Mouse (Mus musculus): ENCODE measurements around the gene Tmf1. TPM values are rescaled to one million over a fixed set of nuclear protein-coding genes. Genes with fewer than 3 reads are reported as not detected.

The Tmf1 gene
- polyA plus RNA-seq, 1 experiment from 2014 or later: 31.1 TPM

DNA sequence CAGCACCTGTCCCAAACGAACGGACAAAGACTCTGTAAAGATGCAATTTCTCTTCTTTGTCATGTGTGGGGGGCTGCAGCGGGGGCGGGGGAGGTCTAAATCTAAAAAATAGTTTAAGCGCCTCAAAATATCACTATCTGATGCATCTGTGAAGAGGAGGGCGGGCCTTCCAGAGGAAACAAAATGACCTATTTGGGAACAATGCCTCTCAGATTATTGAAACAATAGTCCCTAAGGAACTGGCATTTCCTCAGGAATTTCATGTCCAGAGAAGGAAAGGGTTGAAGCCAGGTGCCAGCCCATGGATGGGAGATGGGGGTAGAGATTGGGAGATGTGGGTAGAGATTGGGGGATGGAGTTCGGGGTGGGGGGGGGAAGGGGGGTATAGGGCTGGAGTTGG lies 37.1 kb downstream of the Tmf1 start:
- Histone ChIP-seq H3K36me3 (ENCODE audit: control insufficient read depth, insufficient read depth, low read length) (no peaks in the 10 kb centered on the region; the same call in 1 of the 2 replicates), H3K4me3 (ENCODE audit: low read depth, low read length) (no peak overlapping the region), H3K27ac (replicated peaks; ENCODE audit: low read depth, low read length) (no peak overlapping the region), H3K9me3 (ENCODE audit: control insufficient read depth, low read length) (no peaks in the 10 kb centered on the region), H3K4me1 (ENCODE audit: control insufficient read depth, insufficient read depth, low read length) (peaks cover 9% of the 10 kb centered on the region), H3K9ac (ENCODE audit: low read length) (no peak overlapping the region), H3K4me2 (ENCODE audit: low read depth, severe bottlenecking) (no peak overlapping the region), H3K27me3 (ENCODE audit: control insufficient read depth, insufficient read depth, low read length) (no peaks in the 10 kb centered on the region)
- no peak for ATAC-seq (ENCODE audit: insufficient number of reproducible peaks, low FRiP score, low TSS enrichment, low read depth)
- WGBS: 86% methylated on average over 7 of the region's 7 CpGs
- DNase-seq (ENCODE audit: low spot score): no peak

DNA sequence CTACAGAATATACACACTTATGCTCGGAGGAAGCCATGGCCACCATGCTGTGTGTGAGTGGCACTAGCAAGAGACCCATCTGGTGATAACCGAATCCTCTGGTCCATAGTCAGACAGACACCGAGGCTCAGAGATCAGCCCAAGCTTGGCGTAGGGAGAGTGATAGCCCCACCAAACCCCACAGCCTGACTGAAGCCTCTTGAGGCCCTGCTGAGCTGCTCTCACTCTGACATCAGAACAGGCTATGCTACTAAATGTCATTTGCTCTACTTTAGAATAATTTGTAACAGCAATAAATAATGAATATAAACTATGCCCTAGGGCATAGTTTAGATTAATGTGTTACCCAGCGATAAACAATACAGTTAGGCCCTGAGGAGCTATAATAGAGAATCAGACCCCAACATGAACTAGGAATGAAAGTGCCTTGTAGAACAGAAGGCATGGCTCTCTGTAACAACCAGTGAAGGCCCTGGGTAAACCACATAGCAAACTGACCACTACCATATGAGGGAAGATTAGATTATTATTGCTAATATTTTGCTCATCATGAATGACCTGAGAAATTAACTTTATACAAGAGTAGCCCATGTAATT lies 46.1 kb downstream of the Tmf1 start:
- no peak overlapping the region for H3K27ac ChIP-seq (replicated peaks; ENCODE audit: low read depth, low read length)
- no peak for DNase-seq (ENCODE audit: low spot score)
- no peaks in the 10 kb centered on the region for H3K9me3 ChIP-seq (ENCODE audit: control insufficient read depth, low read length)
- ATAC-seq (ENCODE audit: insufficient number of reproducible peaks, low FRiP score, low TSS enrichment, low read depth): no peak
- no peak overlapping the region for H3K4me2 ChIP-seq (ENCODE audit: low read depth, severe bottlenecking)
- no peaks in the 10 kb centered on the region for H3K4me1 ChIP-seq (ENCODE audit: control insufficient read depth, insufficient read depth, low read length)
- no peaks in the 10 kb centered on the region for H3K36me3 ChIP-seq (ENCODE audit: control insufficient read depth, insufficient read depth, low read length)
- H3K4me3 ChIP-seq (ENCODE audit: low read depth, low read length): no peak overlapping the region
- 81% methylated on average over 5 of the region's 5 CpGs for WGBS
- H3K27me3 ChIP-seq (ENCODE audit: control insufficient read depth, insufficient read depth, low read length): no peaks in the 10 kb centered on the region
- no peak overlapping the region for H3K9ac ChIP-seq (ENCODE audit: low read length)

DNA sequence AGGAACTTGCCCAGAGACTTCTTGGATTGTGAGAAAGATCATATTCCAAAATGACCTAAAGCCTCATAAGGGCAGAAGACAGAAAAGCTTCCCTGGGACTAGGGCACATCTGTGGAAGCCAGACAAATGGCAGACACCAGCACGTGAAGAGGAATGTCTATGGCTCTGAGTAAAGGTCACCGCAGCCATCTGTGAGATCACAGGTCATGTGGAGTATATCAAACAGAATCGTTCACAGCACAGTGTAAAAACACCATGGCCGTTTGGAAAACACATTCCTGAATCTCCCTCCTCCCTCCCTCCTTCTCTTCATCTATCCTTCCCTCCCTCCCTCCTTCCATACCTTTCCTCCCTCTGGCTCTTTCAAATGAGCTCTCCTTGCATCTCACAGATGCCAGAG lies 47.1 kb downstream of the Tmf1 start:
- Histone ChIP-seq H3K36me3 (ENCODE audit: control insufficient read depth, insufficient read depth, low read length) (no peaks in the 10 kb centered on the region), H3K4me3 (ENCODE audit: low read depth, low read length) (no peak overlapping the region), H3K4me2 (ENCODE audit: low read depth, severe bottlenecking) (no peak overlapping the region), H3K27ac (replicated peaks; ENCODE audit: low read depth, low read length) (no peak overlapping the region), H3K4me1 (ENCODE audit: control insufficient read depth, insufficient read depth, low read length) (no peaks in the 10 kb centered on the region), H3K27me3 (ENCODE audit: control insufficient read depth, insufficient read depth, low read length) (no peaks in the 10 kb centered on the region), H3K9me3 (ENCODE audit: control insufficient read depth, low read length) (no peaks in the 10 kb centered on the region), H3K9ac (ENCODE audit: low read length) (no peak overlapping the region)
- DNase-seq (ENCODE audit: low spot score) (no peak), ATAC-seq (ENCODE audit: insufficient number of reproducible peaks, low FRiP score, low TSS enrichment, low read depth) (no peak)
- WGBS: 35% methylated on average over 4 of the region's 4 CpGs

- Histone ChIP-seq H3K27ac (replicated peaks; ENCODE audit: low read depth, low read length) (no peak overlapping the region), H3K4me2 (ENCODE audit: low read depth, severe bottlenecking) (no peak overlapping the region), H3K9me3 (ENCODE audit: control insufficient read depth, low read length) (no peaks in the 10 kb centered on the region), H3K27me3 (ENCODE audit: control insufficient read depth, insufficient read depth, low read length) (no peaks in the 10 kb centered on the region), H3K4me1 (ENCODE audit: control insufficient read depth, insufficient read depth, low read length) (no peaks in the 10 kb centered on the region), H3K36me3 (ENCODE audit: control insufficient read depth, insufficient read depth, low read length) (no peaks in the 10 kb centered on the region), H3K9ac (ENCODE audit: low read length) (no peak overlapping the region), H3K4me3 (ENCODE audit: low read depth, low read length) (no peak overlapping the region)
- ATAC-seq (ENCODE audit: insufficient number of reproducible peaks, low FRiP score, low TSS enrichment, low read depth): no peak
- 68% methylated on average over 5 of the region's 5 CpGs for WGBS
- DNase-seq (ENCODE audit: low spot score): no peak
Measured at GRCm38 (mm10) chr6:97130979-97131378, 47.9 kb downstream of the Tmf1 start.

DNA sequence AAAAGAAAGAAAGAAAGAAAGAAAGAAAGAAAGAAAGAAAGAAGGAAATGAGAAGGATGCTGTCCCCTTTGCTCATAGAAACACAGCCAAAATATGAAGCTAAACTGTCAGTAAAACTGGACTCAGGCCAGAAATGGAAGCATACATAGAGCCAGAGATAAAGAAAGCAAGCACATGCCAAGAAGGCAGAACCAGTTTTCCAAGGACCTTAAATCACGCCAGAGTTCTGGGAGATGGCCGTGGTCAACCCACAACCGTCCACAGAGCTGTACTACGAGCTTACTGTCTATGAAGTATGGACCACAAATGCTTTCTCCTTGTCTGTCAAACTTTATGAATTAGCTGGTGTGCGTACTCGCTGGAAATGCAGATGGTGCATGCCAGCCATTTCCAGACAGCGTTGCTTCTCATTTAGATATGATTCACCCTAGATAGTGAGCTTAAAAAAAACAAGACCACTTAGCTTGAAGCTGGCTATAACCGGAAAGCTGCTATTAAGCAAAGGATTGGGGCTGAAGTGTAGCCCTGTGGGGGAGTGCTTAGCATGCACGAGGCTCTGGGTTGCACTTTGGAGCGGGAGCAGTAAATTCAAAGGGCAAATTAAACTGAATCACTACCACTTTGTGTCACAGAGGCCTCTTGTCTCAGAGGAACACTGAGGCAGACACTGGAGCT lies 54.4 kb downstream of the Tmf1 start:
- no peaks in the 10 kb centered on the region for H3K36me3 ChIP-seq (ENCODE audit: control insufficient read depth, insufficient read depth, low read length)
- no peak overlapping the region for H3K4me3 ChIP-seq (ENCODE audit: low read depth, low read length)
- DNase-seq (ENCODE audit: low spot score) (no peak), ATAC-seq (ENCODE audit: insufficient number of reproducible peaks, low FRiP score, low TSS enrichment, low read depth) (no peak)
- H3K9me3 ChIP-seq (ENCODE audit: control insufficient read depth, low read length): no peaks in the 10 kb centered on the region
- no peak overlapping the region for H3K4me2 ChIP-seq (ENCODE audit: low read depth, severe bottlenecking)
- H3K27ac ChIP-seq (replicated peaks; ENCODE audit: low read depth, low read length): no peak overlapping the region
- no peaks in the 10 kb centered on the region for H3K27me3 ChIP-seq (ENCODE audit: control insufficient read depth, insufficient read depth, low read length)
- no peaks in the 10 kb centered on the region for H3K4me1 ChIP-seq (ENCODE audit: control insufficient read depth, insufficient read depth, low read length)
- H3K9ac ChIP-seq (ENCODE audit: low read length): no peak overlapping the region
- 83% methylated on average over 10 of the region's 10 CpGs for WGBS

DNA sequence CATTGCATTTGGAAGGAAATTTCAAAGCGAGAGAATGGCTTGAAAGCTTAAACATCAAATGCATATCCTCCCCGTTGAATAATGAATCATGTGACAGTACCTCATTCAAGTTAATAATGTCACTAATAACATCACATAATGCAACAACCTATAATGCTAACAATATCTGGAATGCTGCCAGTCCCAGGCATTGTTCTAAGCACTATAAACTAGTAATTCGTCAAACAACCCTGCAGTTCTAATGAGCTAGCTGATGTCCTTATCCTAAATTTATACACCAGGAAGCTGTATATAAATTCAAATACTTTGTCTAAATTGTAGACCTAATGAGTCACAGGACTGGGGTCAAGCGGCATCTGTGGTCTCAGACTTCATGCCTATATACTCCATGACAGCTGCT lies 58.0 kb downstream of the Tmf1 start:
- WGBS: 85% methylated on average over 4 of the region's 4 CpGs
- no peak for ATAC-seq (ENCODE audit: insufficient number of reproducible peaks, low FRiP score, low TSS enrichment, low read depth)
- Histone ChIP-seq H3K27ac (replicated peaks; ENCODE audit: low read depth, low read length) (no peak overlapping the region), H3K27me3 (ENCODE audit: control insufficient read depth, insufficient read depth, low read length) (no peaks in the 10 kb centered on the region), H3K4me3 (ENCODE audit: low read depth, low read length) (no peak overlapping the region), H3K9me3 (ENCODE audit: control insufficient read depth, low read length) (no peaks in the 10 kb centered on the region), H3K4me2 (ENCODE audit: low read depth, severe bottlenecking) (no peak overlapping the region), H3K9ac (ENCODE audit: low read length) (no peak overlapping the region), H3K36me3 (ENCODE audit: control insufficient read depth, insufficient read depth, low read length) (no peaks in the 10 kb centered on the region), H3K4me1 (ENCODE audit: control insufficient read depth, insufficient read depth, low read length) (no peaks in the 10 kb centered on the region)
- no peak for DNase-seq (ENCODE audit: low spot score)

DNA sequence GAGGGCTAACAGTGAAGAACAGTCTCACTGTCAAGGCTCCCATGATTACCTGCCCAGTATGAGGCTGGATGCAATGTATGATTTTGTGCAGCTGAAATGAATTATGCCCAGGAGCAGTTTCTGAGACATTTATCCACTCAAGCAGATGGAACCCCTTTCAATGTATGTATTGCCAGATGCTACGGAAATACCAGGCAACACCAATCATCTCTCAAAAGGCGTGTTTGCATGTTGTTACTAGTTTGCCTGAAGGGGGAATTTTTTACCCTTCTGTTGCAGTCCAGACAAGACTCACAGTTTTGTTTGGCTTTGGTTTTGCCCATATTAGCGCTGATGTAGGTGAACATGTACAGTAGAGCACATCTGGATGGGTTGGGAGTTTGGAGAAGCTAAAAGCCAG lies 60.6 kb downstream of the Tmf1 start:
- Histone ChIP-seq H3K4me3 (ENCODE audit: low read depth, low read length) (no peak overlapping the region), H3K9ac (ENCODE audit: low read length) (no peak overlapping the region), H3K4me2 (ENCODE audit: low read depth, severe bottlenecking) (no peak overlapping the region), H3K36me3 (ENCODE audit: control insufficient read depth, insufficient read depth, low read length) (no peaks in the 10 kb centered on the region), H3K27me3 (ENCODE audit: control insufficient read depth, insufficient read depth, low read length) (no peaks in the 10 kb centered on the region), H3K27ac (replicated peaks; ENCODE audit: low read depth, low read length) (no peak overlapping the region), H3K9me3 (ENCODE audit: control insufficient read depth, low read length) (no peaks in the 10 kb centered on the region), H3K4me1 (ENCODE audit: control insufficient read depth, insufficient read depth, low read length) (no peaks in the 10 kb centered on the region)
- ATAC-seq (ENCODE audit: insufficient number of reproducible peaks, low FRiP score, low TSS enrichment, low read depth) (no peak), DNase-seq (ENCODE audit: low spot score) (no peak)
- 85% methylated on average over 3 of the region's 3 CpGs for WGBS

- Histone ChIP-seq H3K4me2 (ENCODE audit: low read depth, severe bottlenecking) (no peak overlapping the region), H3K9me3 (ENCODE audit: control insufficient read depth, low read length) (no peaks in the 10 kb centered on the region), H3K27me3 (ENCODE audit: control insufficient read depth, insufficient read depth, low read length) (no peaks in the 10 kb centered on the region), H3K36me3 (ENCODE audit: control insufficient read depth, insufficient read depth, low read length) (no peaks in the 10 kb centered on the region), H3K4me1 (ENCODE audit: control insufficient read depth, insufficient read depth, low read length) (no peaks in the 10 kb centered on the region), H3K9ac (ENCODE audit: low read length) (no peak overlapping the region), H3K4me3 (ENCODE audit: low read depth, low read length) (no peak overlapping the region), H3K27ac (replicated peaks; ENCODE audit: low read depth, low read length) (no peak overlapping the region)
- no peak for DNase-seq (ENCODE audit: low spot score)
- ATAC-seq (ENCODE audit: insufficient number of reproducible peaks, low FRiP score, low TSS enrichment, low read depth): no peak
- 87% methylated on average over 5 of the region's 5 CpGs for WGBS
Measured at GRCm38 (mm10) chr6:97116896-97117295, 62.0 kb downstream of the Tmf1 start.

- Histone ChIP-seq H3K4me1 (ENCODE audit: control insufficient read depth, insufficient read depth, low read length) (no peaks in the 10 kb centered on the region), H3K27me3 (ENCODE audit: control insufficient read depth, insufficient read depth, low read length) (no peaks in the 10 kb centered on the region), H3K27ac (replicated peaks; ENCODE audit: low read depth, low read length) (no peak overlapping the region), H3K9me3 (ENCODE audit: control insufficient read depth, low read length) (no peaks in the 10 kb centered on the region), H3K4me3 (ENCODE audit: low read depth, low read length) (no peak overlapping the region), H3K4me2 (ENCODE audit: low read depth, severe bottlenecking) (no peak overlapping the region), H3K9ac (ENCODE audit: low read length) (no peak overlapping the region), H3K36me3 (ENCODE audit: control insufficient read depth, insufficient read depth, low read length) (no peaks in the 10 kb centered on the region)
- no peak for ATAC-seq (ENCODE audit: insufficient number of reproducible peaks, low FRiP score, low TSS enrichment, low read depth)
- no peak for DNase-seq (ENCODE audit: low spot score)
- WGBS: 64% methylated on average over 3 of the region's 3 CpGs
Measured at GRCm38 (mm10) chr6:97114821-97115220, 64.1 kb downstream of the Tmf1 start.

Data from limb, embryonic 11.5 days (tissue).